Mouse (Mus musculus): ENCODE measurements around the gene Prr29. TPM values are rescaled to one million over a fixed set of nuclear protein-coding genes. Genes with fewer than 3 reads are reported as not detected.

The Prr29 gene
- total and polyA plus RNA-seq, 2 experiments from 2014 or later, result not detected

DNA sequence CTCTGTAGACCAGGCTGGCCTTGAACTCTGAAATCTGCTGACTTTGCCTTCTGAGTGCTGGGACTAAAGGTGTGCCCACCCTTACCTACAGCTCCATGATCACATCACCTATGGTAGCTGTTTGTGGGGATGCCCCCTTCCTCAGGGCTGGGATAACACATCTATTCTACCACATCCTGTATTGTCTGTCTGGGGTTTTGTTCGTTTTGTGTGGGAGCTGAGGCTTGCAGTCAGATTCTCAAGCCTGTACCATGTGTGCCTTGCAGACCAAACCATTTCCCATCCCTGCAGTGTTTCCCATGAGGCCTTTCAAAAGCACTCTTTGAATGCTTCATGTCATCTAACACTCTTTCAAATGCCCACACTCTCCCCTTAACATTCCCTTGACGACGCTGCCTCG lies 13.3 kb upstream of the Prr29 start:
- no peak overlapping the region for H3K4me3 ChIP-seq (ENCODE audit: low read length)
- H3K36me3 ChIP-seq (ENCODE audit: insufficient read depth, low read length), result no peaks in the 10 kb centered on the region
- DNase-seq (ENCODE audit: low spot score) (no peak), ATAC-seq (no peak)
- H3K4me1 ChIP-seq (ENCODE audit: insufficient read depth, low read length), result no peaks in the 10 kb centered on the region
- 61% methylated on average over 4 of the region's 4 CpGs for WGBS
- H3K27me3 ChIP-seq (ENCODE audit: insufficient read depth, low read length), result no peaks in the 10 kb centered on the region
- H3K27ac ChIP-seq, result no peak overlapping the region
- no peaks in the 10 kb centered on the region for H3K9me3 ChIP-seq (ENCODE audit: low read length)
- TF ChIP-seq CTCF (IDR thresholded peaks at IDR 0.05; ENCODE audit: low read depth), result no peak
- H3K4me2 ChIP-seq (ENCODE audit: low read depth, low read length), result no peak overlapping the region
- H3K9ac ChIP-seq (replicated peaks; ENCODE audit: low read length), result no peak overlapping the region

DNA sequence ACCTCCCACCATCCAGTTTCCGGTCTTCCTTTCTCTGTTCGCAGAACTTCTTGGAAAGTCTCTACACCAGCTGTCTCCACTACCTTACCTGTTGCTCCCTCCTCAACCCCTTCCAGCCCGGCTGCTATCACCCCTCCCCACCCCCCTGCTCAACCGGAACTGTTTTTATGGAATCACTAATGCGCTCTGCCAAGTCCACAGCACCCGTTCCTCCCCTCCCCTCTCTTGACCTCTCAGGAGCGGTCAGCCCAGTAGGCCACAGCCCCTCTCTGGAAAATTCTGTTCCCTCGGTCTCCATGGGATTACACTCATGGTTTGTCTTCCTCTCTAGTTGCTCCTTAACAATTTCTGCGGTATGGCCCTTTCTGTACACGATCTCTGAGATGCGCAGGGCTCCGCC lies 12.1 kb upstream of the Prr29 start, which contains the start of gene Scn4a:
Scn4a (minus strand) TSS at position 101 of the 400 bp plus-strand sequence.
- DNase-seq (ENCODE audit: low spot score) (no peak), ATAC-seq (no peak)
- TF ChIP-seq CTCF (IDR thresholded peaks at IDR 0.05; ENCODE audit: low read depth), result no peak
- Histone ChIP-seq H3K27me3 (ENCODE audit: insufficient read depth, low read length) (no peaks in the 10 kb centered on the region), H3K27ac (no peak within 1 kb of the TSS), H3K4me1 (ENCODE audit: insufficient read depth, low read length) (no peaks in the 10 kb centered on the region), H3K4me3 (ENCODE audit: low read length) (no peak within 1 kb of the TSS), H3K36me3 (ENCODE audit: insufficient read depth, low read length) (no peaks in the 10 kb centered on the region), H3K9me3 (ENCODE audit: low read length) (no peaks in the 10 kb centered on the region), H3K9ac (replicated peaks; ENCODE audit: low read length) (no peak within 1 kb of the TSS), H3K4me2 (ENCODE audit: low read depth, low read length) (no peak within 1 kb of the TSS)
- 89% methylated on average over 12 of the region's 12 CpGs for WGBS

DNA sequence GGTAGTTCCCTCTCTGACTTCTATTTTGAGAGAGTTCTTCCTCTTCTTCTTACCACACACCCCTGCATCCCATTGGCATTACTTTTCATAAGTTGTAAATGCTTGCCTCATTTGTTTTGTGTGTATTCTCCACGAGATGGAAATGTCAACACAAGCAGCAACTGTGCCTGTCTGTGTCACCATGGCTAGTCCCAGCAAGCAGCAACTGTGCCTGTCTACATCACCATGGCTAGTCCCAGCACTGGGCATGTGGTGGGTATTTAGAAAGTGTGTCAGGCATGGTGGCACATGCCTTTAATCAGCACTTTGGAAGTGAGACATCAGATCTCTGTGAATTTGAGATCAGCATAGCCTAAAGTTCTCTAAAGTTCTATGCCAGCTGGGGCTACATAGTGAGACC lies 11.1 kb upstream of the Prr29 start:
- Histone ChIP-seq H3K4me2 (ENCODE audit: low read depth, low read length) (no peak overlapping the region), H3K4me3 (ENCODE audit: low read length) (no peak overlapping the region), H3K4me1 (ENCODE audit: insufficient read depth, low read length) (no peaks in the 10 kb centered on the region), H3K9me3 (ENCODE audit: low read length) (no peaks in the 10 kb centered on the region), H3K27me3 (ENCODE audit: insufficient read depth, low read length) (no peaks in the 10 kb centered on the region), H3K36me3 (ENCODE audit: insufficient read depth, low read length) (no peaks in the 10 kb centered on the region), H3K27ac (no peak overlapping the region), H3K9ac (replicated peaks; ENCODE audit: low read length) (no peak overlapping the region)
- DNase-seq (ENCODE audit: low spot score) (no peak), ATAC-seq (no peak)
- TF ChIP-seq CTCF (IDR thresholded peaks at IDR 0.05; ENCODE audit: low read depth), result no peak
- 63% methylated on average over 1 of the region's 1 CpGs for WGBS

DNA sequence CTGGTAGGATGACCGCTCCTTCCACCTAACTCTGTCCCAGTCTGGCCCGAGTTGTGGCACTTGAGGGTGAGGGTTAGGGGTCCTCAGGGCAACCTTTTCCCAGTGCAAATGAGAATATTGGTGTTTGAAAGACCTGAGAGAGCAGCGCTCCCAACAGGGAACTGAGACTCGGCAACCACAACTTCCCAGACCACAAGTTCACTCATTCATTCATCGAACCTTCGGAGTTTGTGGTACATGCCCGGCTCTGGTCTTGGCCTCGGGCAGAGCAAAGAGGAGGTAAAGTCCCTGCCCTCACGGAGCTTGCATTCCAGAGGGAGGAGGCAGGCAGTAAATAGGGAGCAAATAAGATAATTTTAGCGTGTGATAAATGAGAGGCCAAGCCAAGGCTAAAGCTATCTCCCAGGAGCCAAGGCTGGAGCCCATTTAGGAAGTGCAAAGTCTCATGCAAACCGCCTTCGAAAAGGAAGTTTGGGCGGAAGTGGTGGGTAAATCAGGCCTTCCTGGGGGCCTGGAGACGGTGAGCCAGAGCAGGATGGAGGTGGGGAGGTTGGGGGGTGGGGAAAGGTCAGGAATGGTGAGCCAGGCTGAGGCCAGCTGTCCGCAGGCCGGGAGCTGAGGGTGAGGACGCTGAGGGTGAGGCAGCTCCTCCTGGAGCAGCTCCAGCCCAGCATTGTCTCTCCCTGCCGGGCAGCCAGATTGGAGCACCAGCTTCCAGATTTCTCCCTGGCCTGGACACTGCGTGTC lies 9.7 kb upstream of the Prr29 start:
- H3K36me3 ChIP-seq (ENCODE audit: insufficient read depth, low read length), result no peaks in the 10 kb centered on the region
- H3K4me2 ChIP-seq (ENCODE audit: low read depth, low read length), result no peak overlapping the region
- 76% methylated on average over 18 of the region's 19 CpGs for WGBS
- ATAC-seq, result no peak
- TF ChIP-seq CTCF (IDR thresholded peaks at IDR 0.05; ENCODE audit: low read depth), result no peak
- no peaks in the 10 kb centered on the region for H3K4me1 ChIP-seq (ENCODE audit: insufficient read depth, low read length)
- no peak overlapping the region for H3K9ac ChIP-seq (replicated peaks; ENCODE audit: low read length)
- no peak overlapping the region for H3K27ac ChIP-seq
- H3K9me3 ChIP-seq (ENCODE audit: low read length), result no peaks in the 10 kb centered on the region
- H3K27me3 ChIP-seq (ENCODE audit: insufficient read depth, low read length), result no peaks in the 10 kb centered on the region
- DNase-seq (ENCODE audit: low spot score), result no peak
- H3K4me3 ChIP-seq (ENCODE audit: low read length), result no peak overlapping the region

DNA sequence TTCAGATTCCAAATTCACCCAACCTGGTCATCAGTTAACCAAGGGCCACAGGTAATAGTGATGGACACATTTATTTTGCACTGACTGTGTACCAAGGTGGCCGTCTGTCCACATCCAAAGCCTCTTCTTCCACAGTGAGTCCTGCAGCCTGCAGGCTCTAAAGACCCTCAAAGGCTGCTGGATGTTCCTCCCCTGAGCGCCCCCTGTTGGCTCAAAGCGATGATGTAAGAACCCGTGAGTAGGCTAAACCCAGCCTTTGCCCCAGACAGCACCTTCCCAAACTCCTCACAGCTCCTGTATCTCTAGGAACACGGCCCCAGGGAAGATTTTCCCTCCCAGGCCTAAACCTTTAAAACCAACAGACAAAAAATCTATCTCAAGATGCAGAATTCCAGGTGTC lies 5.9 kb upstream of the Prr29 start:
- no peak for ATAC-seq
- no peaks in the 10 kb centered on the region for H3K27me3 ChIP-seq (ENCODE audit: insufficient read depth, low read length)
- 28% methylated on average over 5 of the region's 5 CpGs for WGBS
- no peak overlapping the region for H3K4me2 ChIP-seq (ENCODE audit: low read depth, low read length)
- H3K4me3 ChIP-seq (ENCODE audit: low read length), result no peak overlapping the region
- no peaks in the 10 kb centered on the region for H3K9me3 ChIP-seq (ENCODE audit: low read length)
- H3K27ac ChIP-seq, result no peak overlapping the region
- no peaks in the 10 kb centered on the region for H3K36me3 ChIP-seq (ENCODE audit: insufficient read depth, low read length)
- H3K9ac ChIP-seq (replicated peaks; ENCODE audit: low read length), result no peak overlapping the region
- H3K4me1 ChIP-seq (ENCODE audit: insufficient read depth, low read length), result no peaks in the 10 kb centered on the region
- no peak for DNase-seq (ENCODE audit: low spot score)
- TF ChIP-seq CTCF (IDR thresholded peaks at IDR 0.05; ENCODE audit: low read depth), result peak; percentile 25; the same call in 1 of the 2 replicates

DNA sequence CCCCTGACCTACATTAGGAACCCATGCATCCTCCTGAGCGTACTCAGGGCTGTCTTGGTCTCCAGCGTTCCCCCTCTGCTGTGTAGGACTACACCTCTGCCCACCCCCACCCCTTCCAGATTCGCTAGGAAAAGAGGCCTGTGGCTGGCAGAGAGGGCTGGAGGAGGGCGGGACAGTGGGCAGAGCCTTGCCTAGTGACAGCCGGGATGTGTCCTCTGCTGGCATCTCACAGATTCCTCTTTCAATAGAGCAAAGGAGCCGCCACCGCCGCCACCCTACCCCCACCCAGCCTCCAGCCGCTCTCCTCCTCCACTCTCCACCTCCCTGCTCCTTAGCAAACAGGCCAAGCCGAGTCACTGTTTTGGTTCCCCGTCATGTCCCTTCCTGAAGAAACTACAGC lies 560 bp upstream of the Prr29 start:
- no peak overlapping the region for H3K27ac ChIP-seq
- no peaks in the 10 kb centered on the region for H3K9me3 ChIP-seq (ENCODE audit: low read length)
- peak; percentile 82 for ATAC-seq
- H3K27me3 ChIP-seq (ENCODE audit: insufficient read depth, low read length), result no peaks in the 10 kb centered on the region
- H3K4me2 ChIP-seq (ENCODE audit: low read depth, low read length), result peak overlapping the region; percentile 11; the same call in 1 of the 2 replicates
- TF ChIP-seq CTCF (IDR thresholded peaks at IDR 0.05; ENCODE audit: low read depth), result no peak
- no peak overlapping the region for H3K9ac ChIP-seq (replicated peaks; ENCODE audit: low read length)
- WGBS, result 8% methylated on average over 11 of the region's 11 CpGs
- H3K36me3 ChIP-seq (ENCODE audit: insufficient read depth, low read length), result no peaks in the 10 kb centered on the region
- peak; percentile 40 for DNase-seq (ENCODE audit: low spot score)
- H3K4me3 ChIP-seq (ENCODE audit: low read length), result no peak overlapping the region
- H3K4me1 ChIP-seq (ENCODE audit: insufficient read depth, low read length), result peaks cover 5% of the 10 kb centered on the region; the same call in 1 of the 2 replicates

DNA sequence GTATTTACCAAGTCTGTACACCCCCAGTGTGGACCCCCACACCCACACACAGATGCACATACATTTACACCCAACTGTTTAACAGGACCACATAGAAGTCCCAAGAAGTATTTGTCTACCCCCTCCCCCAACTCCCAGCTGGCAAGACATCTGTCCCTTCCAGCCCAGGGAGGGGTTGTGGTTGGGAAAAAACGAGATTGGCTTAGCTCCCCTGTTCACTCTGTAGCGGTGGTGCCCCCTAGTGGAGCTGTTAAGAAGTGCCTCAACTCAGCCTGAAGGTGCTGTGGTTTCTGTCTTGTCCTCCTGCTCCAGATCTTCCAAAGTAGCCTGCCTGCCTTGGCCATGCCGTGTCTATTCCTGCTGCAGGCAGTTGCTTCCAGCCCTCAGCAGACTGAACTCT lies 1.0 kb downstream of the Prr29 start:
- ATAC-seq, result peak; percentile 53; the same call in 1 of the 2 replicates
- no peak overlapping the region for H3K27ac ChIP-seq
- no peak overlapping the region for H3K4me3 ChIP-seq (ENCODE audit: low read length)
- no peak overlapping the region for H3K9ac ChIP-seq (replicated peaks; ENCODE audit: low read length)
- H3K4me2 ChIP-seq (ENCODE audit: low read depth, low read length), result no peak overlapping the region
- peak; percentile 88 for TF ChIP-seq CTCF (IDR thresholded peaks at IDR 0.05; ENCODE audit: low read depth)
- H3K4me1 ChIP-seq (ENCODE audit: insufficient read depth, low read length), result peaks cover 5% of the 10 kb centered on the region; the same call in 1 of the 2 replicates
- 9% methylated on average over 3 of the region's 3 CpGs for WGBS
- peak; percentile 75 for DNase-seq (ENCODE audit: low spot score)
- H3K27me3 ChIP-seq (ENCODE audit: insufficient read depth, low read length), result no peaks in the 10 kb centered on the region
- no peaks in the 10 kb centered on the region for H3K9me3 ChIP-seq (ENCODE audit: low read length)
- no peaks in the 10 kb centered on the region for H3K36me3 ChIP-seq (ENCODE audit: insufficient read depth, low read length)

Measured in hindbrain, postnatal 0 days (tissue).